Mouse (Mus musculus) megakaryocyte, embryonic 14.5 days (primary cell): ENCODE data around the gene Gipc2. TPM values are rescaled to one million over a fixed set of nuclear protein-coding genes. Genes with fewer than 3 reads are reported as not detected.

Source experiments
- H3K27me3 ChIP-seq: replicated peaks from 2 replicates; pipeline ENCODE3; 2012; ENCODE audit warnings: inconsistent platforms
- H3K36me3 ChIP-seq: replicated peaks from 2 replicates; pipeline ENCODE3; 2012; ENCODE audit warnings: low read length, inconsistent platforms, mixed read lengths
- H3K4me1 ChIP-seq: 2 replicates; pipeline ENCODE4 v1.6.1; 2012; ENCODE audit warnings: inconsistent platforms
- H3K4me3 ChIP-seq: replicated peaks from 2 replicates; pipeline ENCODE3; 2012; ENCODE audit warnings: moderate library complexity, mild to moderate bottlenecking, inconsistent platforms
- H3K9me3 ChIP-seq: 2 replicates; pipeline ENCODE4 v1.6.1; 2012; ENCODE audit warnings: inconsistent platforms
- FLI1 ChIP-seq: IDR thresholded peaks from 2 replicates; pipeline ENCODE4 v1.6.1; 2012; ENCODE audit warnings: low read length, inconsistent platforms, mixed read lengths
- GATA1 ChIP-seq: IDR thresholded peaks from 3 replicates; pipeline ENCODE4 v1.6.1; 2012; ENCODE audit warnings: mixed read lengths, low read length, inconsistent platforms, borderline replicate concordance
- polyA plus RNA-seq: library from polyadenylated mRNA; stranded (reverse); fragments of >175 nt; gene quantifications from 2 replicates; pipeline ENCODE4 v1.2.3, GENCODE M21; 2012; ENCODE audit warnings: low replicate concordance; ENCODE audit not compliant: insufficient read depth

The Gipc2 gene
- polyA plus RNA-seq, 1 experiment, result 2.4 TPM

DNA sequence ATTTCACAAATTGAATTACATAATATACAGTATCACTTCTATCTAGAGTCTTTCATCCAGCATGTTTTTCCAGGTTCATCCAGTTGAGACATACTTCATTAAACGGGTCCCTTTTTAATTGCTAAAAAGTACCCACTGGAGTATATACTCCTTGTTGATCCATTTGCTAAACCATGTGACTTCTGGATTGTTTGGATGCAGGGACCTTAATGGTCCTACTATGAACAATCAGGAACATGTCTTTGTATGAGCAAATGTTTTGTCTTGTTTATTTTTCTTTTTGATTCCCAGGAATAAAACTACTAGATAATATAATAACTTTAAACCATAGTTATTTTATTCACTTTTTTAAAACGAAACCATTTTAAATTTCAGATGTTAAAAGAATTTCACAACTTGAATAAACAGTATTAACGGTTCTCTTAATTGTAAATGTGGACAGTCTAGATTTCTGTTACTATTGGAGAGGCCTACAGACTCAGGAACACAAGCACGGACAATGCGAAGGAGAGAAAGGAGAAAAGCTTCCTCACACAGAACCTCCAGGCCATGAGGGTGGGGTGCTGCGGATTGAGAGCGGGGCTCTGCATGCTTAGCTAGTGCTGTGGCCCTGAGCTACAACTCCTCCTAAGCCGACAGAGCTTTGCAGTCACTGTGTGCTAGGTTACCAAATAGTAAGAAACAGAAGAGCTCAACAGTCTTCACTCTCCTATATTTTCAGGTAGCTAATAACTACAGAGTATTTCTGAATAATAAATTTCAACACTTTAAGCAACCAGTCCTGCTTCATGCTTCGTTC is 24.8 kb upstream of the Gipc2 start:
- Histone ChIP-seq H3K36me3 (peaks cover 35% of the 10 kb centered on the region), H3K9me3 (no peaks in the 10 kb centered on the region), H3K4me3 (peak overlapping the region; percentile 95), H3K4me1 (peaks cover 38% of the 10 kb centered on the region), H3K27me3 (no peaks in the 10 kb centered on the region)
- TF ChIP-seq FLI1 (no peak), GATA1 (no peak)

DNA sequence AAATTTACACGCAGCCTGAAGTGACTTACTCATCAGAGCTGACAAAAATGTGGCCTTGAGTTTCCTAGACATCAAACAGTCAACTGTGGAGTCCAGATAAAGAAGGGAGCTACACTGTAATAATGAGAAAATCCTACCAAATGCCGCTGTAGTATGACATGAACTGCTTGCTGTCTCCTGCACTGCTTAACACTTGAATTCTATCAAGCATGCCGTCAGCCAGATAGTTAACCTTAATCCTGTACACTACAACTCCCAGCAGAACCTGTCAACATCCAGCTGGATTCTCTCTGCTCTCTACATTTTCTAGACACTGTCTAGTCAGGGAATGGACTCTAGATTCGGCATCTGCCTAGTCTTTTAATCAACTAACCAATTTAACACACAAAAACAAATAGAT is 23.3 kb upstream of the Gipc2 start:
- TF ChIP-seq GATA1, result no peak
- Histone ChIP-seq H3K27me3 (no peaks in the 10 kb centered on the region), H3K9me3 (no peaks in the 10 kb centered on the region), H3K36me3 (peaks cover 51% of the 10 kb centered on the region), H3K4me3 (peak overlapping the region; percentile 95), H3K4me1 (peaks cover 37% of the 10 kb centered on the region)

DNA sequence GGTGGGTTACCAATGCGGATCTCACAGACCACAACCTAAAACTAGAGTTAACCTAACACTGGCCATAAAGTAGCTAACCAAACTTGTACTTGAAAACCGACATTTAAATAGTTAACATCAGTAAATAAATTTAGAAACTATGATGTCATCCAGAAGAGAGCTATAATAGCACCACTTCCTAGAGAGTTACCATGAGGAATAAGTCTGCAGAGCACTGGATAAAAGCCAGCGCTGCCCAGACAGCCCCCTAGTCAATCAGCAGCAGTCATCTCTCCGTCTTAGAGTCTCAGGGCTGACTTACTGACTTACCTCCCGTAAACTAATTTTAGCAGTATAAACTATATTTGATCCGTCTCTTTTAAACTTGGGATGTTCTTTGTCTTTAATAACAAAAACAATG is 20.1 kb upstream of the Gipc2 start:
- no peaks in the 10 kb centered on the region for H3K27me3 ChIP-seq
- no peak overlapping the region for H3K4me3 ChIP-seq
- peaks cover 78% of the 10 kb centered on the region for H3K36me3 ChIP-seq
- no peaks in the 10 kb centered on the region for H3K9me3 ChIP-seq
- no peak for TF ChIP-seq GATA1
- TF ChIP-seq FLI1, result no peak
- peaks cover 39% of the 10 kb centered on the region for H3K4me1 ChIP-seq

DNA sequence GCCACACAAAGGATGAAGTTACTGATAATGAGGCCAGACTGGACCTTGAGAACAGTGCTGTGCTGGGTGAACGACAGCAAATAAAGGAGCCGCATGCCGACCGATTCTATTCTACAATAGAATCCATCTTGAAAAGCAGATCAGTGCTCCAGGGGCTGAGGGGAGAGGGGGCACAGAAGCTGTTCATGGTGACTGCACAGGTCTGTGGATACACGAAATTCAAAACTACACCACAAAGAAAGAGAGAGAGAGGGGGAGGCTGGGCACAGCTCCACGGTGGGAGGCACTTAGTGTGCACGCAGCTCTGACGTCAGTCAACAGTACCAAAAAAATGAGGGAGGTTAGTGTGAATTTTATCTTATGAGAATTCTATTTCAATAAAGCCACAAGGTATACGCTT is 17.5 kb upstream of the Gipc2 start:
- Histone ChIP-seq H3K4me1 (peaks cover 37% of the 10 kb centered on the region), H3K9me3 (peaks cover 5% of the 10 kb centered on the region; the same call in 1 of the 2 replicates), H3K27me3 (no peaks in the 10 kb centered on the region), H3K4me3 (no peak overlapping the region), H3K36me3 (peaks cover 81% of the 10 kb centered on the region)
- no peak for TF ChIP-seq FLI1
- no peak for TF ChIP-seq GATA1

DNA sequence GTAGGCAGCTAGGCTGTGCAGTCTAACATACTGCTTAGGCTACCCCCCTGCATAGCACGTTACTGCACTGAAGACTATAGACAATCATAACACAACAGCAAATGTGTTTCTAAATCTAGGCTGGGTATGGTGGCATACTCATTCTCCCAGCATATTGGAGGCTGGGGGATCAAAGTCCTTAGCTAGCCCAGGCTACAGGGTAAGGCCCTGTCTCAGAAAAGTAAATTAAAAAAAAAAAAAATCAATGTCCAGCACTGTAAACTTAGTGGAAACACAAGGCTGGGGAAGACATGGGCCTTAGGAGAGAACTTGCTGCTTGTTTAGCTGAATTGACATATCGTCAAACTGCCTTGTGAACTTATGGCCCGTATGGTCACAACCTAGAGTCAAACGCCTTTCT is 14.6 kb upstream of the Gipc2 start:
- TF ChIP-seq FLI1 (no peak), GATA1 (no peak)
- H3K4me3 ChIP-seq, result no peak overlapping the region
- no peaks in the 10 kb centered on the region for H3K27me3 ChIP-seq
- peaks cover 32% of the 10 kb centered on the region for H3K4me1 ChIP-seq
- peaks cover 5% of the 10 kb centered on the region; the same call in 1 of the 2 replicates for H3K9me3 ChIP-seq
- H3K36me3 ChIP-seq, result peaks cover 54% of the 10 kb centered on the region

DNA sequence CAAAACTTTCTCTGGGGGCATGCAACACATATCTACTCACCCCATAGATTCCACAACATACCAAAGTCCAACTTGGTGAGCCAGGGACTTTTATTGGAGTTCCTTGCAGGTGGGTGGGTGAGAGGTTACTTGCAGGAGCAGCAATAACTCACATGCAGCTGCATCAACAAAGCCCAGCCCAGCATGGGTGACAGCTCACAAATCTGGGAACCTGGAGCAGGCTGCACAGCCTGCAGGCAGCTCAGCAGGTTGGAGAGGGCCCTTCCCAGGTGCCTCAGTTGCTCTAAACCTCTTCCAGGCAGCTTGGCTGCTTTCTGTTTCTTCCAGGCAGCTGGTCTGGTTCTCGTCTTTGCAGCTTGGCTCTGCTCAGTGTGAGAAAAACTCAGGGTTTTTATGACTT is 13.3 kb upstream of the Gipc2 start:
- peaks cover 5% of the 10 kb centered on the region; the same call in 1 of the 2 replicates for H3K9me3 ChIP-seq
- H3K4me1 ChIP-seq, result peaks cover 42% of the 10 kb centered on the region
- TF ChIP-seq FLI1 (no peak), GATA1 (no peak)
- H3K27me3 ChIP-seq, result no peaks in the 10 kb centered on the region
- peaks cover 40% of the 10 kb centered on the region for H3K36me3 ChIP-seq
- H3K4me3 ChIP-seq, result no peak overlapping the region

DNA sequence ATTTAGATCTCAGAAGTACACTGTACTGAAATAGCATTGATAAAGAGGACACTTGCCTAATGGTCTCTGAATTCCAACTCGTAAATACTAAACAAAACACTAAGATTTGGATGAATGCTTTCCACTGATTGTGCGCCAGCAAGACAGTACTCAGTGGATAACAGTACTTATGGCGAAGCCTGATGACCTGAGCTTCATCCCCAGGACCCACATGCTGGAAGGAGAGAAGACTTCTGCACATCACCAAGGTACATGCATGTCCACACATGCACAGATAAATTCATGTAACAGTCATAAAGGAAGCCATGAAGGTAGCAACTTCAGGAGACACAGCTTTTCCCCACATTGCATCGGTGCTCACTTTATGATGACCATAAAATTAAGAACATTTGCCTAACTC is 12.8 kb upstream of the Gipc2 start:
- Histone ChIP-seq H3K4me1 (peaks cover 46% of the 10 kb centered on the region), H3K9me3 (peaks cover 5% of the 10 kb centered on the region; the same call in 1 of the 2 replicates), H3K4me3 (no peak overlapping the region), H3K36me3 (peaks cover 37% of the 10 kb centered on the region), H3K27me3 (no peaks in the 10 kb centered on the region)
- no peak for TF ChIP-seq FLI1
- TF ChIP-seq GATA1, result no peak

DNA sequence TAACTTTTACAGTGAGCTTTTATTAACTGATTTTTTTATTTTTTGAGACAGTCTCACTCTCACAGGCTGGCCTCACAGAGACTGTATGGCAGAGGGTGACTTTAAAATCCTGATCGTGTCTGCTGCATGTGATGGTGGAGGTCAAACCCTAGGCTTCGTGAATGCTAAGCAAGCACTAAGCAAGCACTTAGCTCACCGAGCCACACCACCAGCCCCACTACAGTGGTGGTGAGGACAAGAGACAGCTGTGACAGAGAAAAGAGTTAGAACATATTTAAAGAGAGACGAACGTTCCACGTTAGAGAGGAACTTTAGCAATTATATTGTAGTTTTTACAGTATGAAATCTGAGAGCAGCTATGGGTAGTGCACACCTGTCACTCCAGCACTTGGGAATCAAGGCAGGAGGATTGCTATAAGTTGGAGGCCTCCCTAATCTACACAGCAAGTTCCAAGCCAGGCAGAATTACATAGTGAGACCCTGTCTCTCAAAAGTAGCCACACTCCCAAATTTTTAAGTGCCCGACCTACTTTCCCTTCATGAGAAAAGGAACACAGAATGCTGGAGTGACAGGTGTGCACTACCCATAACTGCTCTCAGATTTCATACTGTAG is 6.4 kb upstream of the Gipc2 start:
- Histone ChIP-seq H3K4me1 (peaks cover 86% of the 10 kb centered on the region), H3K36me3 (peaks cover 7% of the 10 kb centered on the region), H3K9me3 (peaks cover 4% of the 10 kb centered on the region; the same call in 1 of the 2 replicates), H3K4me3 (no peak overlapping the region), H3K27me3 (peaks cover 2% of the 10 kb centered on the region)
- TF ChIP-seq GATA1 (no peak), FLI1 (no peak)

DNA sequence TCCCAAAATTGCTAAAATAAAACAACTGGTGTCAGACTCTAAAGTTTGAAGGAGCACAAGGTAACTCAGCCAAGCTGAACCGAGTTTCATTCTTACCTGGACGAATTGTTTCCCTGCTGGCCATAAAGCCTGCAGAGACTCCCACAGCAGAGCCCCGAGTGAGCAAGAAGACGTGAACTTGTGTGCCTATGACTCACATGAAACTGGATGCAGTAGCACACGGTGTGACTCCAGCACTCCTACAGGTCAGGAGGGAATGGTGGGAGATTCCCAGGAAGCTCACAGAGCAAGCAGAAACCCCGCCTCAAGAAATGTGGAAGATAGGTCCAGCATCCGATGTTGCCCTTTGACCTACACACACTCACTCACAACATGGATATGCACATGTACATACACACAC is 5.8 kb upstream of the Gipc2 start:
- Histone ChIP-seq H3K36me3 (peaks cover 7% of the 10 kb centered on the region), H3K4me1 (peaks cover 91% of the 10 kb centered on the region), H3K4me3 (no peak overlapping the region), H3K9me3 (peaks cover 4% of the 10 kb centered on the region; the same call in 1 of the 2 replicates), H3K27me3 (peaks cover 2% of the 10 kb centered on the region)
- no peak for TF ChIP-seq FLI1
- TF ChIP-seq GATA1, result no peak

DNA sequence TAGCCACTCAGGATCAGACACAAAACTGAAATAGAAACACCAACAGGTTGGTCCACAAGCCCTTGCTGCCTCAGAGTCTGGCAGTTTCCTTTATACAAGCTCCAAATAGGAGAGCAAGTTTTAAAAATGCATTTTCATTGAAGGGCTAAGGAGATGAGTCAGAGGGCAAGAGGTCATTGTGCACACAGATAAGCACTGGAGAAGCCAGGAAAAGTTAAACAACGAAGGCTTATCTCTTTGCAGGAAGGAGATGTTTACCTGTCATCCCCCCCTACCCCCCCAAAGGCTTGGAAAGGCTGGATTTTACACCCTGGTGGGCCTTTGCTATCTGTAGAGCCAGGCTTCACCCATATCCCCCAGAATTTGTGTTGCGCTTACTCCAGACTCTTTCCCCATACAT is 5.2 kb upstream of the Gipc2 start:
- H3K4me1 ChIP-seq, result peaks cover 92% of the 10 kb centered on the region
- H3K9me3 ChIP-seq, result peaks cover 4% of the 10 kb centered on the region; the same call in 1 of the 2 replicates
- H3K27me3 ChIP-seq, result peaks cover 5% of the 10 kb centered on the region
- H3K4me3 ChIP-seq, result no peak overlapping the region
- peak; percentile 10; the same call in 1 of the 3 replicates for TF ChIP-seq GATA1
- no peak for TF ChIP-seq FLI1
- H3K36me3 ChIP-seq, result peaks cover 7% of the 10 kb centered on the region
